21 mouse cellular contexts compared by ENCODE assay signal in genomic region chr4:136100396-136101070, GRCm38 (mm10). TPM values are rescaled to one million over a fixed set of nuclear protein-coding genes. Genes with fewer than 3 reads are reported as not detected.
DNase-seq lines count a peak whose midpoint lies in the region; ATAC-seq and TF ChIP-seq lines count a peak whose summit lies in the region.
"Had no signal": no experiment of that assay in that cellular context is flagged by ENCODE, and none has a peak within 500 bp of the region (broad histone marks: within the 10 kb centered on the region; RNA-seq: fewer than 3 reads in every experiment).

No protein-coding gene starts in this region.

- H3K36me3 ChIP-seq in heart, embryonic 14.5 days (ENCODE audit: control insufficient read depth, insufficient read depth, low read length): no peaks in the 10 kb centered on the region
- no peaks in the 10 kb centered on the region for H3K36me3 ChIP-seq in intestine, postnatal 0 days (ENCODE audit: control insufficient read depth, insufficient read depth)
- H3K36me3 ChIP-seq in intestine, embryonic 16.5 days (ENCODE audit: control insufficient read depth, insufficient read depth, low read length): no peaks in the 10 kb centered on the region
- H3K36me3 ChIP-seq: embryonic facial prominence, embryonic 15.5 days; G1E; midbrain, embryonic 15.5 days; neural tube, embryonic 15.5 days had no signal

- H3K4me2 ChIP-seq in heart, embryonic 14.5 days (ENCODE audit: low read length): no peak overlapping the region
- H3K4me2 ChIP-seq in intestine, postnatal 0 days (replicated peaks; ENCODE audit: low read depth): no peak overlapping the region
- H3K4me2 ChIP-seq in intestine, embryonic 16.5 days (ENCODE audit: low read depth, low read length): no peak overlapping the region
- H3K4me2 ChIP-seq: embryonic facial prominence, embryonic 15.5 days; hindbrain, embryonic 14.5 days; midbrain, embryonic 15.5 days; neural tube, embryonic 15.5 days had no signal

- ATAC-seq in heart, embryonic 14.5 days (ENCODE audit: insufficient number of reproducible peaks, insufficient read depth, low FRiP score, low read depth): no peak
- peak; percentile 81 for ATAC-seq in CD4-positive, CD25-positive, alpha-beta regulatory T cell, adult 4 months
- ATAC-seq in inflammation-experienced regulatory T-cells, adult 6 months: peak; percentile 75
- ATAC-seq in intestine, postnatal 0 days: no peak
- no peak for ATAC-seq in intestine, embryonic 16.5 days
- ATAC-seq: liver, postnatal 0 days; midbrain, embryonic 15.5 days had no signal

- peak overlapping the region in 1 of 2 experiments; percentile 47; a peak in 2 of 4 replicates for H3K27ac ChIP-seq in heart, embryonic 14.5 days (replicated peaks in 1 of 2; ENCODE audit: control insufficient read depth in 1 of 2, insufficient read depth in 1 of 2, low read depth in 2 of 2, low read length in 2 of 2)
- no peak overlapping the region for H3K27ac ChIP-seq in intestine, postnatal 0 days (ENCODE audit: low read depth, low read length)
- no peak overlapping the region for H3K27ac ChIP-seq in intestine, embryonic 16.5 days (ENCODE audit: low read length)
- H3K27ac ChIP-seq in left cerebral cortex, adult 2 months: no peak overlapping the region
- H3K27ac ChIP-seq: embryonic facial prominence, embryonic 15.5 days; hindbrain, embryonic 14.5 days; midbrain, embryonic 15.5 days; neural tube, embryonic 15.5 days had no signal

- H3K27me3 ChIP-seq in heart, embryonic 14.5 days (ENCODE audit: control insufficient read depth, insufficient read depth, low read length): no peaks in the 10 kb centered on the region
- H3K27me3 ChIP-seq in intestine, postnatal 0 days (replicated peaks; ENCODE audit: control insufficient read depth, insufficient read depth, low read length): no peaks in the 10 kb centered on the region
- H3K27me3 ChIP-seq in intestine, embryonic 16.5 days (replicated peaks; ENCODE audit: control insufficient read depth, insufficient read depth, low read length): no peaks in the 10 kb centered on the region
- H3K27me3 ChIP-seq: embryonic facial prominence, embryonic 15.5 days; neural tube, embryonic 15.5 days had no signal

- TF ChIP-seq CTCF in intestine, postnatal 0 days (IDR thresholded peaks at IDR 0.05; ENCODE audit: low read depth): no peak
- no peak for TF ChIP-seq CTCF in left cerebral cortex, adult 2 months (IDR thresholded peaks at IDR 0.05)

- 41% methylated on average over 12 of the region's 12 CpGs for WGBS in heart, embryonic 14.5 days
- whole genome bisulfite sequencing in intestine, postnatal 0 days: 68% methylated on average over 12 of the region's 12 CpGs
- 70% methylated on average over 12 of the region's 12 CpGs for WGBS in intestine, embryonic 16.5 days

- no peaks in the 10 kb centered on the region for H3K9me3 ChIP-seq in heart, embryonic 14.5 days (ENCODE audit: control insufficient read depth, low read length)
- H3K9me3 ChIP-seq in intestine, postnatal 0 days (ENCODE audit: control insufficient read depth): no peaks in the 10 kb centered on the region
- no peaks in the 10 kb centered on the region for H3K9me3 ChIP-seq in intestine, embryonic 16.5 days (ENCODE audit: control insufficient read depth, low read length)
- H3K9me3 ChIP-seq: embryonic facial prominence, embryonic 15.5 days; G1E; midbrain, embryonic 15.5 days; neural tube, embryonic 15.5 days had no signal

- peak overlapping the region; percentile 41; the same call in 1 of the 2 replicates for H3K9ac ChIP-seq in heart, embryonic 14.5 days (ENCODE audit: low read length)
- H3K9ac ChIP-seq in intestine, postnatal 0 days (ENCODE audit: low read depth, low read length): no peak overlapping the region
- H3K9ac ChIP-seq in intestine, embryonic 16.5 days (ENCODE audit: low read depth, low read length): no peak overlapping the region
- H3K9ac ChIP-seq: embryonic facial prominence, embryonic 15.5 days; hindbrain, embryonic 14.5 days; liver, postnatal 0 days; midbrain, embryonic 15.5 days; neural tube, embryonic 15.5 days had no signal

- H3K4me3 ChIP-seq in heart, embryonic 14.5 days (ENCODE audit: control insufficient read depth in 1 of 2, insufficient read depth in 1 of 2, low read depth in 1 of 2, low read length in 2 of 2): no peak overlapping the region
- no peak overlapping the region for H3K4me3 ChIP-seq in intestine, postnatal 0 days (ENCODE audit: low read depth, low read length)
- H3K4me3 ChIP-seq in intestine, embryonic 16.5 days (ENCODE audit: low read length): no peak overlapping the region
- no peak overlapping the region for H3K4me3 ChIP-seq in left cerebral cortex, adult 2 months
- H3K4me3 ChIP-seq: embryonic facial prominence, embryonic 15.5 days; midbrain, embryonic 15.5 days; myocyte; neural tube, embryonic 15.5 days had no signal

- peaks cover 18 to 19% of the 10 kb centered on the region in 2 experiments for H3K4me1 ChIP-seq in heart, embryonic 14.5 days (ENCODE audit: control insufficient read depth in 2 of 2, insufficient read depth in 2 of 2, low read length in 2 of 2)
- no peaks in the 10 kb centered on the region for H3K4me1 ChIP-seq in intestine, postnatal 0 days (replicated peaks; ENCODE audit: control insufficient read depth, insufficient read depth, low read length)
- peaks cover 9% of the 10 kb centered on the region; the same call in 1 of the 2 replicates for H3K4me1 ChIP-seq in intestine, embryonic 16.5 days (ENCODE audit: control insufficient read depth, insufficient read depth, low read length)

- no peak for DNase-seq in heart, postnatal 14 days
- DNase-seq in thymus, postnatal 25 days: peak; percentile 64
- no peak for DNase-seq in left cerebral cortex, adult 2 months (ENCODE audit: extremely low spot score in 1 of 2, low spot score in 2 of 2)
- DNase-seq: adrenal gland, postnatal 36 days; cerebellum, adult 18-20 months; cerebellum, postnatal 36 days; kidney, adult 11 months; liver, postnatal 0 days; lung, postnatal 10 days; right cerebral cortex, postnatal 25 days had no signal

- intact Hi-C loops in heart, postnatal 14 days (cut with DNase I): no loop called here
- intact Hi-C loops in left cerebral cortex, adult 2 months (cut with DNase I): loop anchor here (5.0 kb wide), 1 partner anchor 42 kb away; the partner anchor contains the start of gene Id3

RNA-seq across cellular contexts. Expression of gene Id3, which starts 42.8 kb away (rescaled TPM):
- 247 and 296 TPM in 2 replicates for polyA plus RNA-seq in heart, embryonic 14.5 days (2014; fragmentation: Nextera tagmentation; extraction: Ambion mirVana)
- 10 to 100 TPM; 85.4 to 93.7 TPM for total RNA-seq in heart, postnatal 14 days (2021)
- polyA plus RNA-seq in CD4-positive, CD25-positive, alpha-beta regulatory T cell, adult 4 months (2017; shearing (Covaris generic)): 100 to 1,000 TPM; 388 to 433 TPM
- polyA plus RNA-seq in inflammation-experienced regulatory T-cells, adult 6 months (2017; shearing (Covaris generic)): 100 to 1,000 TPM; 125 to 343 (median 290) TPM
- polyA plus RNA-seq in intestine, postnatal 0 days (2015; fragmentation: Nextera tagmentation; extraction: Ambion mirVana): 106 and 118 TPM in 2 replicates
- 232 and 245 TPM in 2 replicates for polyA plus RNA-seq in intestine, embryonic 16.5 days (2015; fragmentation: Nextera tagmentation; extraction: Ambion mirVana)
- 10 to 100 TPM; 26.8 to 36.1 TPM for total RNA-seq in left cerebral cortex, adult 2 months (2021)
- polyA plus RNA-seq: G1E had no signal

RNA-seq across cellular contexts. Expression of gene Rpl11, which starts 47.3 kb away (rescaled TPM):
- 284 and 329 TPM in 2 replicates for polyA plus RNA-seq in heart, embryonic 14.5 days (2014; fragmentation: Nextera tagmentation; extraction: Ambion mirVana)
- 100 to 1,000 TPM; 257 to 279 TPM for total RNA-seq in heart, postnatal 14 days (2021)
- 1,000 to 10,000 TPM in 1 of 2 experiments, 100 to 1,000 TPM in 1; 954 to 1,576 TPM for polyA plus RNA-seq in CD4-positive, CD25-positive, alpha-beta regulatory T cell, adult 4 months (2017; shearing (Covaris generic))
- polyA plus RNA-seq in inflammation-experienced regulatory T-cells, adult 6 months (2017; shearing (Covaris generic)): 1,000 to 10,000 TPM in 2 of 3 experiments, 100 to 1,000 TPM in 1; 855 to 1,337 (median 1,209) TPM
- polyA plus RNA-seq in intestine, postnatal 0 days (2015; fragmentation: Nextera tagmentation; extraction: Ambion mirVana): 268 and 276 TPM in 2 replicates
- 407 and 467 TPM in 2 replicates for polyA plus RNA-seq in intestine, embryonic 16.5 days (2015; fragmentation: Nextera tagmentation; extraction: Ambion mirVana)
- 100 to 1,000 TPM; 271 to 308 TPM for total RNA-seq in left cerebral cortex, adult 2 months (2021)

Comparison
In these comparisons a context has a peak if more than half of its experiments do, and no peak if none do; other contexts are left out.
1. ATAC-seq: peak in CD4-positive, CD25-positive, alpha-beta regulatory T cell, adult 4 months (single experiment) and inflammation-experienced regulatory T-cells, adult 6 months (single experiment); none in heart, embryonic 14.5 days (single experiment), intestine, postnatal 0 days (single experiment) and intestine, embryonic 16.5 days (single experiment).